Mouse (Mus musculus) myocyte (in vitro differentiated cells): Measurements from ENCODE around the gene Scn4a.

Experiments used
- MYOD1 ChIP-seq, 3 experiments: IDR thresholded peaks; one replicate each; pipeline ENCODE4 v1.6.1; 2011; ENCODE audit warnings: control low read depth in 2 of 3, low read depth in 2 of 3, mild to moderate bottlenecking in 2 of 3, moderate library complexity in 1 of 3; ENCODE audit not compliant: insufficient read length in 2 of 3, control insufficient read depth in 1 of 3
- POLR2A ChIP-seq: IDR thresholded peaks from one replicate; pipeline ENCODE4 v1.6.1; 2011; ENCODE audit warnings: low read depth, mild to moderate bottlenecking, control low read depth, moderate library complexity; ENCODE audit not compliant: insufficient read length

- no peak for TF ChIP-seq POLR2A
- no peak for TF ChIP-seq MYOD1 (IDR thresholded peaks at IDR 0.05; ENCODE audit: control insufficient read depth in 1 of 3, insufficient read length in 2 of 3, low read depth in 2 of 3)
Measured at GRCm38 (mm10) chr11:106310123-106310522, 43.0 kb downstream of the Scn4a start.
